Mouse (Mus musculus): ENCODE measurements around the gene Taf12.
"Not testable (repeated sequence)": the region's sequence is repeated elsewhere in the genome, so short reads cannot be mapped to it uniquely, and the experiment has no call there.

Taf12 gene

DNA sequence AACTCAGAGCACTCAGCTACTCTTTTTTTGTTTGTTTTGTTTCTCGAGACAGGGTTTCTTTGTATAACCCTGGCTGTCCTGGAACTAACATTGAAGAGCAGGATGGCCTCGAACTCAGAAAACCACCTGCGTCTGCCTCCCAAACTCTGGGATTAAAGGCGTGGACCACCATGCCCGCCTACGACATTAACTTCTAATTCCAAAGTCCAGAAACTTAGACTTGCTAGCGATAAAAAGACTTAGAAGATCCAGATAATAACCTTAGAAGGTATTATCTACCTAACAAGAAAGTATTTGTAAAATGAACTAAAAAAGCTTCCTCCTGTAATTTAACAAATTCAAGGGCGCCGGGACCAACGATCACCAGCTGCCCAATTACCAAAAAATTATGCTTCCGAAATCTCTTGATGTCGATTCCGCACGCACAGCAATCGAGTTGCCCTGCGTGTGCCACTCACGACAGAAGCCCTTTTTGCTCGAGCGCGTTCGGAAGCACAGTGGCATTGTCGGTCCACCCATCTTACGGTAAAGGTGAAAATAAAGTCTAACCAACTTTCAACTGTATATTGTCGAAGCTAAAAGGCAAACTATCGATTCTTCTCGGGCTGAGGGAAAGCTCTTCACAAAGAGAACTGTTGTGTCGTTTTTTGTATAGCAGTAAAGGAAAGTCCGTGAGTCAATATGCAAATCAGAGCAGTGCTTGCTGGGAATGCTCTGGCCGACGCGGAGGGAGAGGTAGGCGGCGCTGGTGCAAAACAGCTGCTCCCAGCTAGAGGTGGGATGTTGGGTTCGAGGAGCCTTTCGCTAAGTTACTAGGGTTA is 4.2 kb upstream of the Taf12 start:
- DNase-seq (ENCODE audit: low spot score): peak; percentile 90

DNA sequence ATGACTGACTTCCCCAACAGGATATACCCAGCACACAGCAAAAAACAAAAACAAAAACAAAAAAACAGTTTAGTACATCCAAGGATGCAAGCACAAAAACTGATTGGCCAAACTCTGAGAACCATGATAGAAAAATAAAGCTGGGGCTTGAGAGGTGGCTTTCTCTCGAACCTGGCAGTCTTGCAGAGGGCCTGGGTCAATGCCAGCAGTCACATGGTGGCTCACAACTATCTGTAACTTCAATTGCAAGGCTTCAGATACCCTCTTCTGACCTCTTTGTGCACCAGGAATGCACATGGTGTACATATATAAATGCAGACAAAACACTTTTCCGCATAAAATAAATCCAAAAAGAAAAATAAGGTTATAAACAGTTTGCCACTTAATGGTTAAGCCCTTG is 1.0 kb upstream of the Taf12 start:
- no peak for DNase-seq (ENCODE audit: low spot score)

GRCm38 (mm10) chr4:132275949-132276348 is 1.8 kb downstream of the Taf12 start:
- DNase-seq (ENCODE audit: low spot score): no peak

DNA sequence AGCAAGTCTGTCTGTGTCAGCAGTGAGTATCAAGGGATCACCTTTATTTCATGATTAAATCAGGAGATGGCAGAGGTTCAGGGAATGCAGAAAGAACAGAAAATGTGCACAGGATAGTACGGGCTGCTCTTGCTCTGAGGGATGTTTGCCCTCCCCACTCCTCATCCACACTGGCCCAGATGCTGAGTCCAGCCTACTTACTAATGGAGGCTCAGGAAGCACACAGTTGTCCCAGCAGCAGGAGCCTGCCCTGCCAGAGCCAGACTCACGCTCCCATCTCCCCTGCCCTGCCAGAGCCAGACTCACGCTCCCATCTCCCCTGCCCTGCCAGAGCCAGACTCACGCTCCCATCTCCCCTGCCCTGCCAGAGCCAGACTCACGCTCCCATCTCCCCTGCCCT is 14.7 kb downstream of the Taf12 start:
- DNase-seq (ENCODE audit: low spot score): not testable (repeated sequence)

GRCm38 (mm10) chr4:132291056-132291455 is 16.9 kb downstream of the Taf12 start:
- no peak for DNase-seq (ENCODE audit: low spot score)

GRCm38 (mm10) chr4:132291624-132292335 is 17.6 kb downstream of the Taf12 start:
- no peak for DNase-seq (ENCODE audit: low spot score)

- no peak for DNase-seq (ENCODE audit: low spot score)
These were observed 18.8 kb downstream of the Taf12 start for GRCm38 (mm10) chr4:132292988-132293387.

DNA sequence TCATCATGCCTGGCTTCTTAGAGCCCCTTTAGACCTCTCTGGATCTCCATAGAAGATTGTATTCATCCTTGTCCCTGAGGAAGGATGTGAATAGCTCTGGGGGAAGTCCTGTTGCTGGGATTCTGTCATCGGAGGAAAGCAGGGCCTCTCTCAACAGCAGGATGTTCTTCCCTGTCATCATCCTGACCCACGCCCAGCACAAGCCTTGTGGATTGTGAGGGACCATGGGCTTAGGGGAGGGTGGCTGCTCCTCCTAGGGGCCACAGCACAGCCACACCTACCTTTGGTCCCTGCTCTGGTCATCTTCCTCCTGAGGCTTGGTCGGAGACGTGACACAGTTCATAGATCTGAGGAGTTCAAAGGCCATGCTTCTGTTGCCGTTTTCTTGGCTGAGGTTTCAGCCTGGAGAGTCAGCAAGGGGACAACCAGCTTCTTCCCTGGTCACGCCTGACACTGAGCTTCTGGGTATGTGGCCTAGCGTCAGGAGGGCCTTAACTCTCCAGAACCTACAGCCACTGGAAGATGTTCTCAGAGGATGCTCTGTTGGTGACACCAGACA is 19.6 kb downstream of the Taf12 start:
- no peak for DNase-seq (ENCODE audit: low spot score)

DNA sequence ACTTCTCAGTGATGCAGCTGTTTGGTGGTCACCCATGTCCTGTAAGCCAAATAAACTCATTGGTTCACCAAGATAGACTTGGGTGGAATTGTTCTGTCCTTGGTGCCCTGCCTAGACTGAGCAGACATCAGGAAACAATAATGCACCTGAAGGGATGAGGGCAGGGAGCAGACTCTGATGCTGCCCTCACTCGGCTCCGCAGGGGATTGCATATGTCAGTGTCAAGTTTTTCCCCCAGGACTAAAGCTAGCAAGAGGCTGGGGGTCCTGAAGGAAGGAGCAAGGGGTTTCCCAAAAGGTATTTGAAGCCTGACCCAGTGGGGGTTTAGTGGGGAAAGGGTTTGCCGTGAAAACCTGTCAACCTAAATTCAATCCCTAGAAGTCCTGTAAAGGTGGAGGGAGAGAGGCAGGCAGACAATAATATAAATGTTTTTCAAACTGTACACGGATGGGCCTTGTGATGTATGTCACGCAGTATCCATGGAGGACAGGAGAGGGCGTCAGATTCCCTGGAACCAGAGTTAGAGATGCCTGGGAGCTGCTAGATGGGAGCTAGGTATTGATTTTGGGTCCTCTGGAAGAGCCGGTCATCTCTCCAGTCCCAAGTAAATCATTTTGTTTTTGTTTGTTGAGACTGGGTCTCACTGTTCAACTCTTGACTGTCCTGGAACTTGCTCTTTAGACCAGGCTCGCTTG is 21.7 kb downstream of the Taf12 start:
- DNase-seq (ENCODE audit: low spot score): no peak

- no peak for DNase-seq (ENCODE audit: low spot score)
These were observed 25.7 kb downstream of the Taf12 start for GRCm38 (mm10) chr4:132299849-132300248.

DNA sequence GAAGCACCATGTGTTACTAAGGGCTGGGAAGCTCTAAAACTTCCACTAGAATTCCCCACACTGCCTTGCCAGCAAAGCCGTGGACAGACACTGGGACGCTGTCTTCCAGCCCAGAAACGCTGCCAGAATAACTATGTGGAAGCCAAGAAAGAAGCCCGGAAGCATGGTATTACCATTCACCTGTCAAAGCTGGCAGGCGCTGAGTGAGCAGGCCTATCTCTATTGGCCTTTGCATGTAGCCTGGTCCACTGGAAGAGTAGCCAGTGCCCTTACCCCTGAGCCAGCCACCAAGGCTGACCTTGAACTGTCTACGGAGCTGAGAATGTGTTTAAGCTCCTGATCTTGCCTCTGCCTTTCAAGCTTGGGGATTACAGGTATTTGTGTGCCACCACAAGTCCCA is 27.3 kb downstream of the Taf12 start:
- DNase-seq (ENCODE audit: low spot score): no peak

DNA sequence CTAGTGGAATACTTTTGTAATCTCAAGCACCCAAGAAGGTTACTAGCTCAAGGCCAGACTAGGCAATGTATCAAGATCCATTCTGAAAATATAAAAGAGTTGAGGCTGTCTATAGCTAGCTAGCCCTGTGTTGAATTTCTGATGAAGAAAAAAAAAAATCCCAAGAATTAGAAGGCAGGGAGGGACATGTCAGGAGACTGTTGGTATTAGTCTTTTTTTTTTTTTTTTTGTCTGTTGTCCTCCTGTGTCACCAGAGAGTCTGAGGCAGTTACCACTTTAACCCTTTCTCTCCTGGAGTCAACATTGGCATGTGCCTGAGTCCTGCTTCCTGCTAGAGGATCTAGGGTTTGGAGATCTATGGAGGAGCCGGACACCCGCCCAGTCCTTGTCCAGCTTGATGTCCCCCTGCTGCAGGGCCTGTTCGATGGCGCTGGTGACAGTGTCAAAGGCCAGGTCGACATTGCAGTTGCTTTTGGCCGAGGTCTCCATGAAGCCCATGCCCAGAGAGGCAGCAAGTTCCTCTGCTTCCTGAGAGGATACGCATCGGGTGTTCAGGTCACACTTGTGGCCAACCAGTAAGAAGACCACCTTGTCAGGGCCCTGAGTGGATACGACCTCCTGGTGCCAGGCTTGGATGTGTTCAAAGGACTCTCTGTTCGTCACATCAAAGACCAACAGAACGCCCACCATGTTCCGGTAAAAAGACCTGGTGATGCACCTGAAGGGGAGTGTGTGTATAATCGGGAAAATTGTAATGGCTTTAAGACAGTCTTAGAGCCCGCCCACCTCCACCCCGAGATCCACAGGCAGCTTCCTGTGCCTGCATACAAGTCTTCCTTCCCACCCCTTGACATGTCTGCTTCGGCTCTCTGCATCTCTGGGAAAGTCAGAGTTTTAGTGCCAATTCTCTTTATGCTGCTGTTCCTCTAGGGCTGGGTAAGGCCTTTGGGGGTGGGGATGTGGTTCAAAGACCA is 28.1 kb downstream of the Taf12 start:
- no peak for DNase-seq (ENCODE audit: low spot score)

DNA sequence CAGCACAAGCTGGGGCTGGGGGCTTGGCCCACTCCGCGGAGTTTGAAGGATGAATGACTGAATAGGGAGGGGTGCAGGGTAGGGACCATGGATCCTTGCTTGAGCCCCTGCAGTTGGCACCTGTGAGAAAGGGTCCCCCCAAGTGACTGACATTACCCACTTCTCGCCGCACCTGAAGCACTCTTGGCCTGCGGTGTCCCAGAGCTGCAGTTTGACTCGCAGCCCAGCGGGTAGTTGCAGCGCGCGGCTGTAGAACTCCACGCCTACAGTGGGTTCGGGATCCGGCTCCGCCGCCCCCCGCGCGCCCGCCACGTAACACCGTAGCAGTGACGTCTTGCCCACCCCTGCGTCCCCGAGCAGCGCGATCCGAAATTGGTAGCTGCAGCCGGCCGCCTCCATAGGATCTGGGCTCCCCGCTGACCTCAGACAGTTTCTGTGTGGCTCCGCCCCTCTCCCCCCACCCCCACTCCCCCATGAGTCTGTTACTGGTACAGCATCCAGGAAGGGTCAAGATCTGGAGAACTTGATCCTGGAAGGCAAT is 28.8 kb downstream of the Taf12 start, which contains the start of gene Rab42:
Rab42 (minus strand) TSS at position 447 of the 541 bp plus-strand sequence.
- DNase-seq (ENCODE audit: low spot score): peak; percentile 19

- DNase-seq (ENCODE audit: low spot score): not testable (repeated sequence)
These were observed 29.3 kb downstream of the Taf12 start for GRCm38 (mm10) chr4:132303484-132303883.

DNA sequence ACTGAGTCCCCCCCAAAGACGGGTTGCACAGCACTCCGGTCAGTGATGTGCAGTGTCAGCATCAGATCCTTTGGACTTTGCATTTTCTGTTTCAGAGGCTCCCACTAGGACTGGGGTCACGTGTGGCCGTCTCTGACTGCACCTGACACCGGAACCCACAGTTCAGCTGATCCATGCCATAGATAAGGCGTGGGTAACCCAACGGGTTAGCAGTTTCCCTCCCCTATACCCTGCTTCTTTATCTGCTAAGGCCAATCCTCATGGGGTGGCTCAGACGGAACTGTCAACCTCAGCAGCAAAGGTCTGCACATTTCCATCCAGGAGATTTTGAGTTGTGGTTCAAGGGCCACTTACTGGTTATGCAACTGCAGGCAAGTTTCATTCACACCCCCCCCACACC is 31.1 kb downstream of the Taf12 start:
- no peak for DNase-seq (ENCODE audit: low spot score)

DNA sequence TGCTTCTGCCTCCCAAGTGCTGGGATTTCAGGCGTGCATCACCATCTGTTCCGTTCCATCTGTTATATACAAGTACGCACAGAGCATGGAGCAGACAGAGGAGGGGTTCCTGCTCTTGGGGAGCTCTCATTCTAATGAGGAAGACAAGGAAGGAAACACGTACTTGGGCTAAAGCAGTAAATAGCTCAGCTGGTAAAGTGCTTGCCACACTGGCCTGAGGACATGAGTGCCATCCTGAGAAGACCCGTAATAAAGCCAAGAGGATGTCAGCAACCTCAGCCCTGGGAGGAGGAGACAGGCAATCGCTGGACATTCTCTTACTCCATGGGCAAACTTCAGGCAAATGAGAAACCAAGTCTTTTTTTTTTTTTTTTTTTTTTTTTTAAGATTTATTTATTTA is 31.8 kb downstream of the Taf12 start:
- DNase-seq (ENCODE audit: low spot score): no peak

DNA sequence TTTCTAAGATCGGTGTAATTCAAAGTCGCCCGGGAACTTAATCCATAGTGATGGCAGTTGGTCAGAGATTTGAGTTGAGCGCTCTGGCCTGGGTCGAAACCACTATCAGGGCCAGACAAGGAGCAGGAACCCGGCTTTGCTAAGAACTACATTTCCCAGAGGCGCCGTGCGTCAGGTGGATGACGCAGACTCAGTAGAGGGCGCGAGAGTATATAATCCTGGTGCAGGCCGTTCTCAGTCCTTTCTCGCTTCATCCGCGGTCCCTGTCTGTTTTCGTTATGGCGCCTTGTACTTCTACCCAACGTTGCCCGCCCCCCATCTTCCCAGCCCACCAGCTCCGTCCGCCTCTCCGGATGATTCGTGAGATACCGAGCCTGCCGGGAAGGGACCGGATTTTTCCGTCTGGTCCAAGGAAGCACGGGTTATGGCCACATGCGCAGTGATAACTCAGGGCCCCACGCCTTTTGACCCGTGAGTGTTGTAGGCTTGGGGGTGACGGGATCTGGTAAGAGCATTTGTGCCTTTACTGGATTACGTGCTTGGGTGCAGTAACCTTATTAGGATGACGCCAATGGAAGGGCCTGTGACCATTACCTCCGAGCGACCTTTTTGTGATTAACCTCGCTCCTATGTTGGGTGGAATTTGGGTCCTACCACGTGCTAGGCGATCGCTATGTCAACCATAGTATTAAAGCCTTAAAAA is 34.4 kb downstream of the Taf12 start:
- peak; percentile 94 for DNase-seq (ENCODE audit: low spot score)

DNA sequence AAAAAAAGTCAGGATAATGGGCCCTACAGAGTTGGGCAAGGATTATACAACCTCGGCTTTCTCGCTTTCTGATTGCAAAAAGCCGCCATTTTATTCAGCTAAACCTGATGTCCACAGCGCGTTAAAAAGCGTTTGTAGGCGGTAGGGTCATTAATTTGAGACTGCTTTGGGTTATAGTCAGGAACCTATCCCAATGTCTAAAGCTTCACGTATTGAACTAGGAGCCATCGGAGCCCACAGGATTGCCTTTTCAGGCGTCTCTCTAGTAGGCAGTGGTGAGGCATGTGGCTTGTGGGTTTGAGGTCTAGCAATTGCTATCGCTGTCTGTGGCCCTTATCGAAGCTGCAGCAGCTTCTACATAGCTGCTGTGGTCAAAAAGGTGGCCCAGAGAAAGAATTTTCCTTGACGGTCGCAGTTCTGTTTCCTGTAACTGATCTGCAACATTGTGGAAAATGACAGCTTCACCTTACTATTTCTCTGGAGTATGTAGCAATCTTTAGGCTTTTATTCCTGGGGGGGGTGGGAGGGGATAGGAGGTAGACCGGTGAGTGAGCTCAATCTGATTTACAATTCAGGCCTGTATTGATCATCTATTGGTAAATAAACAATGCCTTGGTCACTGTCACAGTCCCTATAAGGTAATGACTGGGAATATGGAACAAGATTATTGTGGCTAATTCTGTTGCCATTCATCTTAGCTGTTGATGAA is 35.1 kb downstream of the Taf12 start:
- no peak for DNase-seq (ENCODE audit: low spot score)

DNA sequence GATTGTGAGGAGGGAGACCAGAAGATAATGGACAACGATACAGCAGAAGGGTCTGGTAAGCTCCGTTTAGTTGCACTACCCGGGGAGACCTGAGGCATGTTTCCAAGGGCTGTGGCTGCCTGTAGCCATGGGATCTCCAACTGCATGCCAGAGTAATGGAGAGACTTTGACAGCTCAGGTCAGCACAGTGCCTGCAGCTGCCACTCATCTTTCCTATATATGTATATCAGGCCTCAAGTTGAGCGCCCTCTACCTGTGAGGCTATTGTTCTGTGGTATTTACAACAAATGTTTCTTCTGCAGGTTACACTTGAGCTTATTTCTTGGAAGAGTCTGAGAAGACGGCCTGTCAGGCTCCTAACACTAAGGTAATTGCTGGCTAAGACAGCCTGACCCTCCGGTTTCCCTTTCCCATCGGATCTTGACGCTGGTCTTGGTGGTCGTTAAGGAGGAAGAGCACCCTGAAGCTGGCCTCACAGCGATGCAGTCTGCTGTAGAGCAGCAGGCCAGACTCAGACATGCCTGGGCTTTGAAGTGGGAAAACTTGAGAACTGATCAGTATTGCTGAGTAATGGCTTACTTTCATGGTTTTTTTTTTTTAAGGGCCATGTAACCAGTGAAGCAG is 35.8 kb downstream of the Taf12 start:
- DNase-seq (ENCODE audit: low spot score): peak; percentile 61
